Mouse (Mus musculus): ENCODE measurements around the gene Gm9747.

The Gm9747 gene

GRCm38 (mm10) chr1:82253789-82254445 lies 21.0 kb downstream of the Gm9747 start:
- DNase-seq (ENCODE audit: low read depth), result no peak

GRCm38 (mm10) chr1:82257457-82257856 lies 24.5 kb downstream of the Gm9747 start:
- DNase-seq (ENCODE audit: low read depth), result no peak

GRCm38 (mm10) chr1:82258331-82258730 lies 25.4 kb downstream of the Gm9747 start:
- DNase-seq (ENCODE audit: low read depth), result peak; percentile 50

GRCm38 (mm10) chr1:82260055-82260454 lies 27.1 kb downstream of the Gm9747 start:
- DNase-seq (ENCODE audit: low read depth), result no peak

- no peak for DNase-seq (ENCODE audit: low read depth)
Observed at GRCm38 (mm10) chr1:82261053-82261618, 28.2 kb downstream of the Gm9747 start.

GRCm38 (mm10) chr1:82261638-82262037 lies 28.7 kb downstream of the Gm9747 start:
- no peak for DNase-seq (ENCODE audit: low read depth)

- no peak for DNase-seq (ENCODE audit: low read depth)
Observed at GRCm38 (mm10) chr1:82262331-82262730, 29.4 kb downstream of the Gm9747 start.

GRCm38 (mm10) chr1:82267547-82267946 lies 34.6 kb downstream of the Gm9747 start:
- DNase-seq (ENCODE audit: low read depth), result no peak

GRCm38 (mm10) chr1:82272231-82272630 lies 39.3 kb downstream of the Gm9747 start:
- no peak for DNase-seq (ENCODE audit: low read depth)

GRCm38 (mm10) chr1:82273529-82273928 lies 40.6 kb downstream of the Gm9747 start:
- no peak for DNase-seq (ENCODE audit: low read depth)

- DNase-seq (ENCODE audit: low read depth), result peak; percentile 41
Observed at GRCm38 (mm10) chr1:82274361-82274760, 41.4 kb downstream of the Gm9747 start.

- peak; percentile 35 for DNase-seq (ENCODE audit: low read depth)
Observed at GRCm38 (mm10) chr1:82279768-82280167, 46.9 kb downstream of the Gm9747 start.

GRCm38 (mm10) chr1:82281823-82282222 lies 48.9 kb downstream of the Gm9747 start:
- DNase-seq (ENCODE audit: low read depth), result no peak

- peak; percentile 98 for DNase-seq (ENCODE audit: low read depth)
Observed at GRCm38 (mm10) chr1:82282992-82283611, 50.2 kb downstream of the Gm9747 start.

- peak; percentile 60 for DNase-seq (ENCODE audit: low read depth)
Observed at GRCm38 (mm10) chr1:82283901-82284301, 51.0 kb downstream of the Gm9747 start.

GRCm38 (mm10) chr1:82284403-82284802 lies 51.5 kb downstream of the Gm9747 start:
- DNase-seq (ENCODE audit: low read depth), result peak; percentile 44

Data from NIH3T3 (cell line).